Mouse (Mus musculus): ENCODE results near the gene Grm7.

DNA sequence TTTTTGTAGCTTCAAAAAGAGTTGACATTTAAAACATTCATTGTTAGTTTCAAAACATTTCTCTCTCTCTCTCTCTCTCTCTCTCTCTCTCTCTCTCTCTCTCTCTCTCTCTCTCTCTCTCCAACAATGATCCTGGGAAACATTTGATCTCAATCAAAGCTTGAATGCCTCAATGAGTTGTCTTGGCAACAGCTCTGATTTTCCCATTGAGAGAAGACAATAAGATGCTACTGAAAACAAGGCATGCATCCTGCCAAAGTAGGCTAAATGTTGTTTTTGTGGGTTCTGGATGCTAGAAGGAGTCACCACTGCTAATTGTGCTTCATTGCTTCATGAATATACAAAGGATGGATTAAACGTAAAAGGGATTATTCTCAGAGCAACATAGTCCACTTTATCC, 836.5 kb downstream of the Grm7 start:
- TF ChIP-seq POLR2A (IDR thresholded peaks at IDR 0.05; ENCODE audit: low read depth, low read length) (no peak), CTCF (conservative IDR thresholded peaks at IDR 0.05; ENCODE audit: insufficient read depth, insufficient read length, low read depth, low read length) (no peak)
